Mouse (Mus musculus) yolk sac, embryonic 10.5 days (tissue): ENCODE measurements at regions not wholly inside any gene's neighbourhood (a gene's known extent, or its start where the extent isn't known, plus 50 kb on each side); places are given as distances from the start of the nearest gene placed in this dataset.

Experiments
- DNase-seq: peaks from one replicate; pipeline ENCODE4 v3.0.0-alpha.2; 2017; ENCODE audit warnings: low spot score

GRCm38 (mm10) chr5:111835737-111836667, 102.3 kb downstream of the Gm26897 start:
- no peak for DNase-seq

- no peak for DNase-seq
Measured at GRCm38 (mm10) chr5:111836668-111837234, 103.0 kb downstream of the Gm26897 start.

GRCm38 (mm10) chr5:111842461-111842860, 108.7 kb downstream of the Gm26897 start:
- DNase-seq = no peak

GRCm38 (mm10) chr5:111843622-111844239, 110.0 kb downstream of the Gm26897 start:
- no peak for DNase-seq

GRCm38 (mm10) chr5:111844528-111844927, 110.8 kb downstream of the Gm26897 start:
- DNase-seq = no peak

- DNase-seq = no peak
Measured at GRCm38 (mm10) chr5:111848917-111849316, 115.2 kb downstream of the Gm26897 start.

GRCm38 (mm10) chr5:111852682-111853081, 119.0 kb downstream of the Gm26897 start:
- DNase-seq = no peak

GRCm38 (mm10) chr5:111855366-111855765, 121.6 kb downstream of the Gm26897 start:
- DNase-seq = no peak

- no peak for DNase-seq
Measured at GRCm38 (mm10) chr5:111857200-111857599, 123.5 kb downstream of the Gm26897 start.

GRCm38 (mm10) chr5:111860436-111860835, 126.7 kb downstream of the Gm26897 start:
- DNase-seq = no peak

GRCm38 (mm10) chr5:111862331-111862730, 128.6 kb downstream of the Gm26897 start:
- DNase-seq = no peak

GRCm38 (mm10) chr5:111863922-111864321, 130.2 kb downstream of the Gm26897 start:
- no peak for DNase-seq

- no peak for DNase-seq
Measured at GRCm38 (mm10) chr5:111864606-111865005, 130.9 kb downstream of the Gm26897 start.

GRCm38 (mm10) chr5:111869011-111869410, 135.3 kb downstream of the Gm26897 start:
- no peak for DNase-seq

- peak; percentile 81 for DNase-seq
Measured at GRCm38 (mm10) chr5:111877165-111877793, 143.6 kb downstream of the Gm26897 start.

GRCm38 (mm10) chr5:111879044-111879443, 145.3 kb downstream of the Gm26897 start:
- no peak for DNase-seq

GRCm38 (mm10) chr5:111880268-111880667, 146.5 kb downstream of the Gm26897 start:
- DNase-seq = no peak

GRCm38 (mm10) chr5:111881517-111881916, 147.8 kb downstream of the Gm26897 start:
- DNase-seq = no peak

GRCm38 (mm10) chr5:111887281-111887680, 153.6 kb downstream of the Gm26897 start:
- DNase-seq = no peak

GRCm38 (mm10) chr5:111890800-111891199, 157.1 kb downstream of the Gm26897 start:
- peak; percentile 23 for DNase-seq

GRCm38 (mm10) chr5:111891261-111891693, 157.6 kb downstream of the Gm26897 start:
- peak; percentile 22 for DNase-seq

GRCm38 (mm10) chr5:111892956-111893355, 159.2 kb downstream of the Gm26897 start:
- DNase-seq = no peak
